Mouse (Mus musculus): ENCODE measurements at regions not wholly inside any gene's neighbourhood (a gene's known extent, or its start where the extent isn't known, plus 50 kb on each side); places are given as distances from the start of the nearest gene placed in this dataset.
A peak's percentile ranks its signal among the peaks of the same experiment; 100 is the strongest.
"Not testable (repeated sequence)": the region's sequence is repeated elsewhere in the genome, so short reads cannot be mapped to it uniquely, and the experiment has no call there.

GRCm38 (mm10) chr9:113100641-113101040, 607.4 kb downstream of the Pdcd6ip start:
- Histone ChIP-seq H3K27me3 (ENCODE audit: control insufficient read depth, insufficient read depth, low read length) (no peaks in the 10 kb centered on the region), H3K4me3 (replicated peaks; ENCODE audit: insufficient read depth, low read depth, low read length) (no peak overlapping the region)
- 72% methylated on average over 4 of the region's 4 CpGs for WGBS

GRCm38 (mm10) chr9:113095421-113095820, 612.6 kb downstream of the Pdcd6ip start:
- not testable (repeated sequence) for H3K4me1 ChIP-seq (ENCODE audit: control insufficient read depth, insufficient read depth, low read length); H3K4me3 ChIP-seq (replicated peaks; ENCODE audit: insufficient read depth, low read depth, low read length); H3K27ac ChIP-seq (ENCODE audit: insufficient read depth, low read length); DNase-seq; H3K27me3 ChIP-seq (ENCODE audit: control insufficient read depth, insufficient read depth, low read length)
- 97% methylated on average over 1 of the region's 1 CpGs for WGBS

More at GRCm38 (mm10) chr9:113100641-113101040, 607.4 kb downstream of the Pdcd6ip start:
- no peak for TF ChIP-seq POLR2A (IDR thresholded peaks at IDR 0.05; ENCODE audit: borderline replicate concordance, insufficient read depth, low read length)
- DNase-seq = peak in 1 of 2 experiments; percentile 19
- peaks cover 3% of the 10 kb centered on the region for H3K4me1 ChIP-seq (ENCODE audit: control insufficient read depth, insufficient read depth, low read length)
- H3K27ac ChIP-seq (ENCODE audit: insufficient read depth, low read length) = no peak overlapping the region

GRCm38 (mm10) chr9:113093863-113094390, 614.1 kb downstream of the Pdcd6ip start:
- Histone ChIP-seq H3K27ac (ENCODE audit: insufficient read depth, low read length) (no peak overlapping the region), H3K4me3 (replicated peaks; ENCODE audit: insufficient read depth, low read depth, low read length) (no peak overlapping the region), H3K27me3 (ENCODE audit: control insufficient read depth, insufficient read depth, low read length) (no peaks in the 10 kb centered on the region), H3K4me1 (ENCODE audit: control insufficient read depth, insufficient read depth, low read length) (no peaks in the 10 kb centered on the region)
- WGBS = 43% methylated on average over 13 of the region's 13 CpGs
- TF ChIP-seq POLR2A (IDR thresholded peaks at IDR 0.05; ENCODE audit: borderline replicate concordance, insufficient read depth, low read length) = no peak
- TF ChIP-seq CTCF (IDR thresholded peaks at IDR 0.05; ENCODE audit: borderline replicate concordance, insufficient read depth, low read depth, low read length) = no peak
- no peak for DNase-seq

GRCm38 (mm10) chr9:113091881-113092280, 616.2 kb downstream of the Pdcd6ip start:
- 70% methylated on average over 5 of the region's 5 CpGs for WGBS
- H3K27ac ChIP-seq (ENCODE audit: insufficient read depth, low read length) = no peak overlapping the region
- no peaks in the 10 kb centered on the region for H3K27me3 ChIP-seq (ENCODE audit: control insufficient read depth, insufficient read depth, low read length)
- DNase-seq = no peak
- no peaks in the 10 kb centered on the region for H3K4me1 ChIP-seq (ENCODE audit: control insufficient read depth, insufficient read depth, low read length)
- H3K4me3 ChIP-seq (replicated peaks; ENCODE audit: insufficient read depth, low read depth, low read length) = no peak overlapping the region
- TF ChIP-seq CTCF (IDR thresholded peaks at IDR 0.05; ENCODE audit: borderline replicate concordance, insufficient read depth, low read depth, low read length) (no peak), POLR2A (IDR thresholded peaks at IDR 0.05; ENCODE audit: borderline replicate concordance, insufficient read depth, low read length) (no peak)

- H3K4me1 ChIP-seq (ENCODE audit: control insufficient read depth, insufficient read depth, low read length) = no peaks in the 10 kb centered on the region
- WGBS = 49% methylated on average over 10 of the region's 10 CpGs
- H3K27me3 ChIP-seq (ENCODE audit: control insufficient read depth, insufficient read depth, low read length) = no peaks in the 10 kb centered on the region
- TF ChIP-seq CTCF (IDR thresholded peaks at IDR 0.05; ENCODE audit: borderline replicate concordance, insufficient read depth, low read depth, low read length) = no peak
- TF ChIP-seq POLR2A (IDR thresholded peaks at IDR 0.05; ENCODE audit: borderline replicate concordance, insufficient read depth, low read length) = no peak
- no peak overlapping the region for H3K4me3 ChIP-seq (replicated peaks; ENCODE audit: insufficient read depth, low read depth, low read length)
- peak; percentile 21 to 41 for DNase-seq
- H3K27ac ChIP-seq (ENCODE audit: insufficient read depth, low read length) = no peak overlapping the region
Observed at GRCm38 (mm10) chr9:113087786-113088185, 620.3 kb downstream of the Pdcd6ip start.

- Histone ChIP-seq H3K4me3 (replicated peaks; ENCODE audit: insufficient read depth, low read depth, low read length) (no peak overlapping the region), H3K27me3 (ENCODE audit: control insufficient read depth, insufficient read depth, low read length) (no peaks in the 10 kb centered on the region), H3K4me1 (ENCODE audit: control insufficient read depth, insufficient read depth, low read length) (no peaks in the 10 kb centered on the region), H3K27ac (ENCODE audit: insufficient read depth, low read length) (no peak overlapping the region)
- WGBS = 93% methylated on average over 5 of the region's 5 CpGs
- TF ChIP-seq POLR2A (IDR thresholded peaks at IDR 0.05; ENCODE audit: borderline replicate concordance, insufficient read depth, low read length) (no peak), CTCF (IDR thresholded peaks at IDR 0.05; ENCODE audit: borderline replicate concordance, insufficient read depth, low read depth, low read length) (no peak)
- no peak for DNase-seq
Observed at GRCm38 (mm10) chr9:113085281-113085810, 622.7 kb downstream of the Pdcd6ip start.

GRCm38 (mm10) chr9:113074866-113075265, 633.2 kb downstream of the Pdcd6ip start:
- no peak for DNase-seq
- Histone ChIP-seq H3K4me1 (ENCODE audit: control insufficient read depth, insufficient read depth, low read length) (no peaks in the 10 kb centered on the region; the same call in 1 of the 2 replicates), H3K27me3 (ENCODE audit: control insufficient read depth, insufficient read depth, low read length) (no peaks in the 10 kb centered on the region), H3K27ac (ENCODE audit: insufficient read depth, low read length) (no peak overlapping the region), H3K4me3 (replicated peaks; ENCODE audit: insufficient read depth, low read depth, low read length) (no peak overlapping the region)
- no peak for TF ChIP-seq CTCF (IDR thresholded peaks at IDR 0.05; ENCODE audit: borderline replicate concordance, insufficient read depth, low read depth, low read length)
- TF ChIP-seq POLR2A (IDR thresholded peaks at IDR 0.05; ENCODE audit: borderline replicate concordance, insufficient read depth, low read length) = no peak
- 90% methylated on average over 3 of the region's 3 CpGs for WGBS

GRCm38 (mm10) chr9:113057415-113057814, 650.6 kb downstream of the Pdcd6ip start:
- TF ChIP-seq POLR2A (IDR thresholded peaks at IDR 0.05; ENCODE audit: borderline replicate concordance, insufficient read depth, low read length) = no peak
- no peak for TF ChIP-seq CTCF (IDR thresholded peaks at IDR 0.05; ENCODE audit: borderline replicate concordance, insufficient read depth, low read depth, low read length)
- no peaks in the 10 kb centered on the region for H3K27me3 ChIP-seq (ENCODE audit: control insufficient read depth, insufficient read depth, low read length)
- DNase-seq = no peak
- WGBS = 94% methylated on average over 11 of the region's 11 CpGs
- H3K4me1 ChIP-seq (ENCODE audit: control insufficient read depth, insufficient read depth, low read length) = no peaks in the 10 kb centered on the region
- no peak overlapping the region for H3K27ac ChIP-seq (ENCODE audit: insufficient read depth, low read length)
- no peak overlapping the region for H3K4me3 ChIP-seq (replicated peaks; ENCODE audit: insufficient read depth, low read depth, low read length)
